ENCODE assay signal across 11 mouse cellular contexts in the genomic region with DNA sequence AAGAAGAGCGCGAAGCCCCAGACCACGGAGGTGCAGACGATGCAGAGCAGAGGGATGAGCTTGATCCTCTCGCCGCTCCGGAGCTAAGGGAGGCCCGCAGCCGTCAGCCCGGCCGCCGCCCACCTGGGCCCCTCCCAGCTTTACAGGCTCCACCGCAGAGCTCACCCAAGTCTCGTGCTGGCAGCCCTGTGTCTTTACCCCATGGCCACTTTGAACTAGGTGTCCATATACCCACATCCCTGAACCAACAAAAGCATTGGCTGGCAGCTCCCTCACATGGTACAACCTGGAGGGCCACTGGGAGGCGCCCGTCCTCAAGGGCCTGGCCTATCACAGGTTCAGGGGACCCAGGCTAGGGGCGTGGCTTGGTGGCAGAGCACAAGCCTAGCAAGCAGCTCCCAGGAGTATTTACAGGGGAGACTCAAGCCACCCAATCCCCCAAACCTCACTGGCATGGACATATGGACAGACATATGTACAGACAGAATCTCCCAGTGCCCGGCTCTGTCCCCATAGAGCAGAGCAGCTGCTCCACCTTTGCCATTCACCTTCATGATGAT. TPM values are rescaled to one million over a fixed set of nuclear protein-coding genes. Genes with fewer than 3 reads are reported as not detected.
DNase-seq lines count a peak whose midpoint lies in the region; ATAC-seq and TF ChIP-seq lines count a peak whose summit lies in the region.
"Had no signal": no experiment of that assay in that cellular context is flagged by ENCODE, and none has a peak within 500 bp of the region (broad histone marks: within the 10 kb centered on the region; RNA-seq: fewer than 3 reads in every experiment).

No protein-coding gene starts in this region.

- peaks cover 68% of the 10 kb centered on the region for H3K36me3 ChIP-seq in kidney, embryonic 14.5 days (ENCODE audit: control insufficient read depth, insufficient read depth, low read length)
- H3K36me3 ChIP-seq in ES-Bruce4 (ENCODE audit: control insufficient read depth, insufficient read depth, low read length, poor library complexity, severe bottlenecking), result no peaks in the 10 kb centered on the region

- H3K27ac ChIP-seq in kidney, embryonic 14.5 days (ENCODE audit: low read depth, low read length), result no peak overlapping the region
- H3K27ac ChIP-seq in ES-Bruce4 (ENCODE audit: insufficient read depth, low read length), result no peak overlapping the region

- no peak overlapping the region for H3K4me2 ChIP-seq in kidney, embryonic 14.5 days (replicated peaks; ENCODE audit: low read depth, low read length)

- H3K9ac ChIP-seq in kidney, embryonic 14.5 days (ENCODE audit: low read depth, low read length), result no peak overlapping the region
- peak overlapping the region; percentile 33; the same call in 1 of the 2 replicates for H3K9ac ChIP-seq in ES-Bruce4 (ENCODE audit: low read depth, poor library complexity, severe bottlenecking)

- WGBS in kidney, embryonic 14.5 days, result 65% methylated on average over 18 of the region's 18 CpGs

- H3K9me3 ChIP-seq in kidney, embryonic 14.5 days (ENCODE audit: control insufficient read depth, low read length), result no peaks in the 10 kb centered on the region
- H3K9me3 ChIP-seq in ES-Bruce4 (replicated peaks; ENCODE audit: control insufficient read depth, insufficient read depth, low read length, poor library complexity, severe bottlenecking), result no peaks in the 10 kb centered on the region
- H3K9me3 ChIP-seq: megakaryocyte, embryonic 14.5 days had no signal

- ATAC-seq in kidney, embryonic 14.5 days (ENCODE audit: low FRiP score, low TSS enrichment), result no peak; the same call in 1 of the 2 replicates

- TF ChIP-seq POLR2A in ES-Bruce4 (IDR thresholded peaks at IDR 0.05; ENCODE audit: insufficient read depth, low read length), result no peak

- peak; percentile 42 to 66 for DNase-seq in kidney, postnatal 4 days
- DNase-seq in A20 (ENCODE audit: low read depth, low spot score), result peak; percentile 90
- DNase-seq in induced T-regulatory cell, adult 2 months (ENCODE audit: low read depth), result peak; percentile 37
- DNase-seq in ovary, adult 18-20 months (ENCODE audit: low spot score), result no peak
- no peak for DNase-seq in layer of hippocampus, postnatal 10 days (ENCODE audit: low spot score in 2 of 2)
- DNase-seq: heart, postnatal 14 days; layer of hippocampus, postnatal 36 days; thymus, adult 2 months had no signal

- H3K4me1 ChIP-seq in kidney, embryonic 14.5 days (ENCODE audit: control insufficient read depth, insufficient read depth, low read length), result peaks cover 1% of the 10 kb centered on the region; the same call in 1 of the 2 replicates
- no peaks in the 10 kb centered on the region for H3K4me1 ChIP-seq in ES-Bruce4 (ENCODE audit: control insufficient read depth, insufficient read depth, low read length)

- H3K27me3 ChIP-seq in kidney, embryonic 14.5 days (ENCODE audit: control insufficient read depth, insufficient read depth, low read length), result no peaks in the 10 kb centered on the region
- no peaks in the 10 kb centered on the region for H3K27me3 ChIP-seq in ES-Bruce4 (ENCODE audit: control insufficient read depth, insufficient read depth, low read length, poor library complexity, severe bottlenecking)

- H3K4me3 ChIP-seq in kidney, embryonic 14.5 days (ENCODE audit: low read length), result no peak overlapping the region
- H3K4me3 ChIP-seq in ES-Bruce4 (ENCODE audit: low read depth, low read length), result peak overlapping the region; percentile 44
- H3K4me3 ChIP-seq: megakaryocyte, embryonic 14.5 days had no signal

- no peak for TF ChIP-seq EP300 in ES-Bruce4 (IDR thresholded peaks at IDR 0.05; ENCODE audit: insufficient read depth, low read depth, low read length)

- TF ChIP-seq CTCF in ES-Bruce4 (IDR thresholded peaks at IDR 0.05; ENCODE audit: low read depth, low read length), result peak; percentile 71

RNA-seq across cellular contexts. Expression of a gene that starts 5.6 kb away (rescaled TPM):
- 31.5 and 35.9 TPM in 2 replicates for polyA plus RNA-seq in kidney, embryonic 14.5 days (2014; fragmentation: Nextera tagmentation; extraction: Ambion mirVana)
- polyA plus RNA-seq in ES-Bruce4 (2011; ENCODE audit: insufficient read depth, insufficient read length, low read depth, missing spikeins), result 222 and 250 TPM in 2 replicates
- total RNA-seq in layer of hippocampus, postnatal 10 days (2021), result 10 to 100 TPM; 12.1 TPM

RNA-seq across cellular contexts. Expression of a gene that starts 13.6 kb away (rescaled TPM):
- 26.8 and 42.3 TPM in 2 replicates for polyA plus RNA-seq in kidney, embryonic 14.5 days (2014; fragmentation: Nextera tagmentation; extraction: Ambion mirVana)
- 89.9 and 93.6 TPM in 2 replicates for polyA plus RNA-seq in ES-Bruce4 (2011; ENCODE audit: insufficient read depth, insufficient read length, low read depth, missing spikeins)
- 100 to 1,000 TPM; 113 to 114 TPM for total RNA-seq in layer of hippocampus, postnatal 10 days (2021)

RNA-seq across cellular contexts. Expression of a gene that starts 34.7 kb away (rescaled TPM):
- polyA plus RNA-seq in kidney, embryonic 14.5 days (2014; fragmentation: Nextera tagmentation; extraction: Ambion mirVana), result 54.0 and 74.3 TPM in 2 replicates
- polyA plus RNA-seq in ES-Bruce4 (2011; ENCODE audit: insufficient read depth, insufficient read length, low read depth, missing spikeins), result 40.5 and 43.0 TPM in 2 replicates
- 10 to 100 TPM; 69.2 to 70.6 TPM for total RNA-seq in layer of hippocampus, postnatal 10 days (2021)

RNA-seq across cellular contexts. Expression of a gene that starts 35.1 kb away (rescaled TPM):
- 7.8 and 16.2 TPM in 2 replicates for polyA plus RNA-seq in kidney, embryonic 14.5 days (2014; fragmentation: Nextera tagmentation; extraction: Ambion mirVana)
- 9.2 and 9.8 TPM in 2 replicates for polyA plus RNA-seq in ES-Bruce4 (2011; ENCODE audit: insufficient read depth, insufficient read length, low read depth, missing spikeins)
- 10 to 100 TPM; 26.1 to 31.0 TPM for total RNA-seq in layer of hippocampus, postnatal 10 days (2021)

Comparison
In these comparisons a context has a peak if more than half of its experiments do, and no peak if none do; other contexts are left out.
1. DNase-seq: peak in kidney, postnatal 4 days (2 of 2), A20 (single experiment) and induced T-regulatory cell, adult 2 months (single experiment); none in ovary, adult 18-20 months (single experiment) and layer of hippocampus, postnatal 10 days (0 of 2).